In the genomic region with DNA sequence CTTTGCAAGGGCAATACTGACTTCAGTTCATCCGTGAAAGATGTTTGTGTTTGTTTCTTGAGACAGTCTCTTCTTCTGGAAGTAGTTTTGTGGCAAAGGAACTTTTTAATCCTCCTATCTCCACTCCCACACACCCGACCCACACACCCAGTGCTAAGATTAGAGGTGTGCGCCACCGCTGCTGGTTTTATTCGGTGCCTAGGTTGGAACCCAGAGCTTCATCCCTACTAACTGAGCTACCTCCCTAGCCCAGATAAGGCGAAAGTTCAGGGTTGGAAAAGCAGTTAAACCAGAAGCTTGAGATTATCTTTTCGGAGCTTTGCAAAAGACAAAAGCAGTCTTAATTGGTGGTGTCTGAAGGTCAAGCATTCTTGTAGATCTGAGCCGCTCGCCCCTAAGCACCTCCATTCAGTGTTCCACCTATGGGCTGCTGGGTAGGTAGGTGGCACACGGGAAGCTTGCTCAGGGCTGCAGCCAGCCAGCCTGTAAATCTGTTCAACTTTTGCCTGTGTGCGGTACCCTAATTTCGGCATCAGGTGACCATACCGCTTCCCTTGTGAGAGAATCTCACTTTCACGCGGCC, we compare ENCODE assay signal across 8 mouse cellular contexts. TPM values are rescaled to one million over a fixed set of nuclear protein-coding genes. Genes with fewer than 3 reads are reported as not detected.
DNase-seq lines count a peak whose midpoint lies in the region; ATAC-seq and TF ChIP-seq lines count a peak whose summit lies in the region.

No protein-coding gene starts in this region.

- no peaks in the 10 kb centered on the region for H3K9me3 ChIP-seq in erythroblast, embryonic 14.5 days (ENCODE audit: control insufficient read depth, low read length)
- H3K9me3 ChIP-seq in ES-Bruce4 (replicated peaks; ENCODE audit: control insufficient read depth, insufficient read depth, low read length, poor library complexity, severe bottlenecking) = no peaks in the 10 kb centered on the region
- H3K9me3 ChIP-seq in forebrain, postnatal 0 days (ENCODE audit: low read length) = 0 out of 2 replicates have a peak, but pooled peaks cover 6% of the 10 kb centered on the region
- H3K9me3 ChIP-seq in liver, embryonic 14.5 days (ENCODE audit: control insufficient read depth, low read length) = no peaks in the 10 kb centered on the region

- peak overlapping the region; percentile 50 for H3K9ac ChIP-seq in ES-Bruce4 (ENCODE audit: low read depth, poor library complexity, severe bottlenecking)
- peak overlapping the region; percentile 29; the same call in 1 of the 2 replicates for H3K9ac ChIP-seq in forebrain, postnatal 0 days
- H3K9ac ChIP-seq in liver, embryonic 14.5 days (replicated peaks) = peak overlapping the region; percentile 51

- TF ChIP-seq EP300 in ES-Bruce4 (IDR thresholded peaks at IDR 0.05; ENCODE audit: insufficient read depth, low read depth, low read length) = no peak
- TF ChIP-seq EP300 in liver, embryonic 14.5 days (IDR thresholded peaks at IDR 0.05; ENCODE audit: low read depth) = no peak

- peak overlapping the region; percentile 56 for H3K4me3 ChIP-seq in erythroblast, embryonic 14.5 days (replicated peaks)
- H3K4me3 ChIP-seq in ES-Bruce4 (ENCODE audit: low read depth, low read length) = peak overlapping the region; percentile 65
- H3K4me3 ChIP-seq in forebrain, postnatal 0 days (ENCODE audit: low read depth, low read length) = peak overlapping the region; percentile 62
- peak overlapping the region; percentile 55 to 69 for H3K4me3 ChIP-seq in liver, embryonic 14.5 days (ENCODE audit: insufficient read depth in 1 of 2, low read depth in 2 of 2, low read length in 2 of 2)

- no peak for TF ChIP-seq POLR2A in ES-Bruce4 (IDR thresholded peaks at IDR 0.05; ENCODE audit: insufficient read depth, low read length)

- intact Hi-C loops in left cerebral cortex, postnatal 4 days (cut with DNase I) = no loop called here

- no peaks in the 10 kb centered on the region for H3K36me3 ChIP-seq in erythroblast, embryonic 14.5 days (ENCODE audit: control insufficient read depth)
- H3K36me3 ChIP-seq in ES-Bruce4 (ENCODE audit: control insufficient read depth, insufficient read depth, low read length, poor library complexity, severe bottlenecking) = no peaks in the 10 kb centered on the region
- H3K36me3 ChIP-seq in forebrain, postnatal 0 days (ENCODE audit: insufficient read depth) = no peaks in the 10 kb centered on the region
- H3K36me3 ChIP-seq in liver, embryonic 14.5 days (replicated peaks; ENCODE audit: control insufficient read depth, insufficient read depth, low read depth) = no peaks in the 10 kb centered on the region

- peaks cover 36% of the 10 kb centered on the region for H3K27me3 ChIP-seq in erythroblast, embryonic 14.5 days (ENCODE audit: control insufficient read depth)
- no peaks in the 10 kb centered on the region for H3K27me3 ChIP-seq in ES-Bruce4 (ENCODE audit: control insufficient read depth, insufficient read depth, low read length, poor library complexity, severe bottlenecking)
- H3K27me3 ChIP-seq in forebrain, postnatal 0 days (ENCODE audit: insufficient read depth, low read length) = no peaks in the 10 kb centered on the region
- H3K27me3 ChIP-seq in liver, embryonic 14.5 days (ENCODE audit: control insufficient read depth, insufficient read depth, low read length) = no peaks in the 10 kb centered on the region

- WGBS in forebrain, postnatal 0 days = 31% methylated on average over 15 of the region's 15 CpGs
- WGBS in liver, embryonic 14.5 days (ENCODE audit: insufficient replicate concordance) = 16% methylated on average over 15 of the region's 15 CpGs

- H3K27ac ChIP-seq in ES-Bruce4 (ENCODE audit: insufficient read depth, low read length) = no peak overlapping the region
- no peak overlapping the region for H3K27ac ChIP-seq in forebrain, postnatal 0 days (ENCODE audit: low read depth, low read length)
- no peak overlapping the region for H3K27ac ChIP-seq in liver, embryonic 14.5 days

- H3K4me2 ChIP-seq in forebrain, postnatal 0 days (ENCODE audit: low read depth) = peak overlapping the region; percentile 65
- H3K4me2 ChIP-seq in liver, embryonic 14.5 days (ENCODE audit: low read depth) = peak overlapping the region; percentile 73

- no peak for DNase-seq in forebrain, postnatal 0 days
- DNase-seq in liver, embryonic 14.5 days (ENCODE audit: low read depth in 3 of 3, low spot score in 3 of 3) = no peak
- peak; percentile 47 for DNase-seq in testis, postnatal 14 days (ENCODE audit: low spot score)
- no peak for DNase-seq in thymus, postnatal 14 days
- DNase-seq in left cerebral cortex, postnatal 4 days = no peak

- ATAC-seq in erythroblast, adult 5-6 weeks (replicated peaks; ENCODE audit: low FRiP score, poor library complexity, severe bottlenecking) = no peak
- ATAC-seq in forebrain, postnatal 0 days = no peak
- ATAC-seq in liver, embryonic 14.5 days (ENCODE audit: insufficient read depth) = peak; percentile 34; the same call in 1 of the 2 replicates

- TF ChIP-seq CTCF in ES-Bruce4 (IDR thresholded peaks at IDR 0.05; ENCODE audit: low read depth, low read length) = no peak
- TF ChIP-seq CTCF in forebrain, postnatal 0 days (IDR thresholded peaks at IDR 0.05; ENCODE audit: low read depth) = no peak
- TF ChIP-seq CTCF in liver, embryonic 14.5 days (IDR thresholded peaks at IDR 0.05; ENCODE audit: low read depth) = no peak

- peaks cover 14% of the 10 kb centered on the region for H3K4me1 ChIP-seq in erythroblast, embryonic 14.5 days (ENCODE audit: control insufficient read depth)
- H3K4me1 ChIP-seq in ES-Bruce4 (ENCODE audit: control insufficient read depth, insufficient read depth, low read length) = no peaks in the 10 kb centered on the region
- H3K4me1 ChIP-seq in forebrain, postnatal 0 days (ENCODE audit: insufficient read depth) = 0 out of 2 replicates have a peak, but pooled peaks cover 4% of the 10 kb centered on the region
- H3K4me1 ChIP-seq in liver, embryonic 14.5 days (replicated peaks; ENCODE audit: control insufficient read depth in 2 of 2, insufficient read depth in 2 of 2, low read length in 1 of 2) = peaks cover 6 to 12% of the 10 kb centered on the region in 2 experiments; a peak in 3 of 4 replicates

RNA-seq across cellular contexts. Expression of a gene that starts 0.6 kb away (rescaled TPM):
- 0.05 TPM in 1 of 2 replicates, not detected in the other for polyA plus RNA-seq in erythroblast, embryonic 14.5 days (2012)
- 0.19 and 9.4 TPM in 2 replicates for total RNA-seq in erythroblast, adult 5-6 weeks (2015; ENCODE audit: low replicate concordance)
- total RNA-seq in erythroblast, adult 5-6 weeks (2017; ENCODE audit: low replicate concordance) = 0.51 and 2.5 TPM in 2 replicates
- polyA plus RNA-seq in ES-Bruce4 (2011; ENCODE audit: insufficient read depth, insufficient read length, low read depth, missing spikeins) = 7.9 and 14.4 TPM in 2 replicates
- total RNA-seq in forebrain, postnatal 0 days (2014; rRNA removed) = 2.9 and 5.6 TPM in 2 replicates
- polyA plus RNA-seq in forebrain, postnatal 0 days (2015; fragmentation: Nextera tagmentation; extraction: Ambion mirVana) = 4.0 and 5.0 TPM in 2 replicates
- 3.7 and 5.1 TPM in 2 replicates for polyA plus RNA-seq in liver, embryonic 14.5 days (2012; rRNA removed)
- 8.4 and 10.1 TPM in 2 replicates for polyA plus RNA-seq in liver, embryonic 14.5 days (2014; fragmentation: Nextera tagmentation; extraction: Ambion mirVana)
- 1 to 10 TPM; 2.8 to 3.3 TPM for total RNA-seq in left cerebral cortex, postnatal 4 days (2021)
